Mouse (Mus musculus) adrenal gland, postnatal 10 days (tissue): Measurements from ENCODE around the gene Ppm1j. TPM values are rescaled to one million over a fixed set of nuclear protein-coding genes. Genes with fewer than 3 reads are reported as not detected.

Source experiments
- DNase-seq: peaks from one replicate; pipeline ENCODE4 v3.0.0; 2021; ENCODE audit warnings: mixed read lengths
- total RNA-seq, 2 experiments: library from RNA; stranded (reverse); gene quantifications; 2 replicates each; pipeline ENCODE4 v1.2.3; 2021

Gene Ppm1j
- total RNA-seq, 2 experiments from 2014 or later, result 6.7 to 10.1 TPM

DNA sequence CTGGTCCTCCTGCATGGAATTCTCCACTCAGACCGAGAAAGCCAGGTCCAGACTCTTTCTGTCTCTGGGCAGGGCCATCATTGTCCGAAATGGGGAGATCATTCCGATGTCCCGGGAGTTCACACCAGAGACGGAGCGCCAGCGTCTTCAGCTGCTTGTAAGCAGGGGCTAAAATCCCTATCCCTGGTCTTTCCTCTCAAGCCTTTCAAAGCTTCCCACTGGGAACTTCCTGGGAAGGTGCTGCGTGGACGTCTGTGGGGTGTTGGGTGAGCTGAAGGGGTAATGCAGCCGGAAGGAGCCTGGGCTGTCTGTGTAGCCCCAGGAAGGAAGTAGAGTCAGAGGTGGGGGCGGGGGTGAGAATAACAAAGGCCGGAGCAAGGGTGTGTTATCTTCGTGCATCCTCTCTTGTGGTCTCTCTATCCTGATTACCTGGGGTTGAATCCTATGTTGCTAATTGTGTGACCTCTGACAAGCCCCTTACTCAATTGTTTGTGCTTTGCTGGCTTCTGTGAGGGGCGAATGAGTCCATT, 3.2 kb downstream of the Ppm1j start:
- no peak for DNase-seq

DNA sequence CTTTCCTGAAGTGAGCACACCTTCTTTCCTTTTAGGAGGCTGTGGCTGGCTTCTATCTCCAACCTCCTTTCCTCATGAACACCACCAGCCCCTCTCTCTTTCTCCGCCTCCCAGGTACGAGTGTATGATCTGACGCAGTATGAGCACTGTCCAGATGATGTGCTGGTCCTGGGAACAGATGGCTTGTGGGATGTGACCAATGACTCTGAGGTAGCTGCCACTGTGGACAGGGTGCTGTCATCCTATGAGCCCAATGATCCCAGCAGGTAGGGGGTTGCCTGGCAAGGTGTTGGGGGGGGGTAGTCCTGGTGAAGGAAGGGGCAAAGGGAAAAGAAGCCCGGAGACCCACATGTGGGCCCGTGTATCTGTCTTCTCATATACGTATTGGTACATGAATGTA, 4.4 kb downstream of the Ppm1j start:
- no peak for DNase-seq

GRCm38 (mm10) chr3:104788075-104788474, 7.2 kb downstream of the Ppm1j start, which contains the start of gene Rhoc:
Rhoc (plus strand) TSS chr3:104788375.
- DNase-seq, result no peak

- peak; percentile 90 for DNase-seq
Measured at GRCm38 (mm10) chr3:104788561-104789311, 7.9 kb downstream of the Ppm1j start.

- peak; percentile 46 for DNase-seq
Measured at GRCm38 (mm10) chr3:104789312-104789605, 8.4 kb downstream of the Ppm1j start.

DNA sequence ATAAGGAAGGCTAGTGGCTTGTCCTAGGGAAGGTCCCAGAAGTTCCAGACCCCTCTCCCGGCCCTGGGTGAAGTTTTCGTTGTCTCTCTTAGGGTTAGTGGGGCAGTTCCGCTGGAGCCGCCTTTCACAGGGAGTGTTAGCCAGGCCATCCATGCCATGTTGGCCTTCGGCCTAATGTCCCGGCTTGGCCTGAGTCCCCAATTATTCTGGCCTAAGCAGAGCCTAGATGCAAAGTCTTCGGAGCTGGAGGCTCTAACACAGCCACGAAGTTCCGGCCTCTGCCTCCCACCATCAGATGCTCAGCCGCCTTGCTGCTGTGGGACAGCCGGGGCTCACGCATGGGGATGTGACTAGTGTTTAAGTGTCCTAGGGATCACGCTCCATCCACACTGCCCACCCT, 9.0 kb downstream of the Ppm1j start:
- DNase-seq, result peak; percentile 81

DNA sequence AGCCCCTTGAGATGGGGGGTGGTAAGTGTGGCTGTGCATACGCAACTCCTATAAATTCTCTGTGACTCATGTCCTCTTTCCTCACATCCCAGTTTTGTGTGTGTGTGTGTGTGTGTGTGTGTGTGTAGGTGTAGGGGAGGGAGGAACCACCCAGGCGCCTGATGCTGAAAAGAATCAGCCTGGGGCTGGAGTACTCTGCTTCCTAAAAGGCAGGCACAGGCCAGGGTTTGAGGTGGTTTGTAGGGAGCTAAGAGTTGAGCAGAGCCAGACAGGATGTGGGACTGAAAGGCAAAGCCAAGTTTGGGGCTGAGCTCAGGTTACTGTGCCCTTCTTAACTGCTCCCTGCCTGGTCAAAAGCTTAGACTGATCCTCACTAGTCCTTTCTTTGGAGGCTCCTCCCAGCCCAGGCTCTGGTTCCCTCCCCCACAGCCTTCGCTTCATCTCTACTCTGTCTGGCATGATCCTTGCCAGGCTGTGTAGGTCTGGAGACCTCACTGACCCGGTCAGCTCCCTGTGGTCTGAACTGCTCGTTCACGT, 9.6 kb downstream of the Ppm1j start:
- peak; percentile 51 for DNase-seq

DNA sequence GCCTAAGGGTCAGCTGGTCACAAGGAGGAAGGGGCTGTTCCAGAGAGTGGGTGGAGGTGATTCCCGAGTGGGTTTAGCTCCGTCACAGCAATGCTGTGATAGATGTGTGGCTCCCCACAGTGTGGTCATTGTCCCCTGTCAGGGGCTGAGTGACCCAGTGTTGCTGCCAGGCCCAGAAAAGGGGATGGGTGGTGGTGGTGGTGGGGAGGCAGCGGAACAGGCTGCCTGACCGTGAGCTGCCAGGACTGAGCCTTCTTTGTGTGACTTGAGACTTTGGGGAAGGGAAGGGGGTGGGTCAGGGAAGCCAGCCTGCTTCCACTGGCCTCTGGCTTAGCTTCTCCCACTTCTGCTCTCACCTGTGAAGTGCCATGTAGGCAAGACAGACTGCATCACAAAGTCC, 10.2 kb downstream of the Ppm1j start:
- DNase-seq, result no peak

GRCm38 (mm10) chr3:104791671-104792070, 10.8 kb downstream of the Ppm1j start:
- no peak for DNase-seq

DNA sequence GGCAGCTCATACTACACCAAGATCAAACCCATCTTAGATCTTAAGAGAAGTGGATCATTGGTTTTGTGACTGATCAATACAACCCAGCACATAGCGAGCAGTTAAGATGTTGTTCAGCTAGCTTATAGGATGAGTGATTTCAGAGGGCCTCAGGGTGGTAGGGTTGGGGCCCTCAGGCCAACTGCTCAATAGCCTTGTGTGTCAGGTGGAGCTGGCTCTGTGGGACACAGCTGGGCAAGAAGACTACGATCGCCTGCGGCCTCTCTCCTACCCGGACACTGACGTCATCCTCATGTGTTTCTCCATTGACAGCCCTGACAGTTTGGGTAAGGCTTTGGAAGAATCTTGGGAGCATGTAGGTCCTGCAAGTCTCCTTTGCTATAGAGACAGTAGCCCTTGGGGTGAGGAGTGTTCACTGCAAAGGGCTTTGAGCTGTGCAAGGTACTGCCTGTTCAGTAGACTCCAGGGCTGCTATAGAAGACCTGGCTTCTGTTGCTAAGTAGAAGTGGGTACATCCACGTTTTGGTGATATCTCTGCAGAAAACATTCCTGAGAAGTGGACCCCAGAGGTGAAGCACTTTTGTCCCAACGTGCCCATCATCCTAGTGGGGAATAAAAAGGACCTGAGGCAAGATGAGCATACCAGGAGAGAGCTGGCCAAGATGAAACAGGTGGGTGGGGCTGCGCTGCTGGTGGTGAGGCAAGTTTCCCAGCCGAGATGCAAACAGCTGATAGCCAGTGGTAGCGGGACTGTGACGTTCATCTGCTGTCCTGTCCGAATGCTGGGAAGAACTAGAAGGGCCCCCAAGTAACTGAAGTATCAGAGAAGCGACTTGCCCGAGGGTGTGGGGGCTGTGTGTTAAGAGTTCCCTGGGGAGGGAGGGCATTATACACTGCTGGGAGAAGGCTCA, 11.8 kb downstream of the Ppm1j start:
- no peak for DNase-seq

- DNase-seq, result peak; percentile 93
Measured at GRCm38 (mm10) chr3:104793871-104794828, 13.3 kb downstream of the Ppm1j start.

- no peak for DNase-seq
Measured at GRCm38 (mm10) chr3:104794953-104795470, 14.2 kb downstream of the Ppm1j start.

GRCm38 (mm10) chr3:104795661-104796340, 14.9 kb downstream of the Ppm1j start:
- DNase-seq, result peak; percentile 40

- no peak for DNase-seq
Measured at GRCm38 (mm10) chr3:104796430-104797082, 15.7 kb downstream of the Ppm1j start.

DNA sequence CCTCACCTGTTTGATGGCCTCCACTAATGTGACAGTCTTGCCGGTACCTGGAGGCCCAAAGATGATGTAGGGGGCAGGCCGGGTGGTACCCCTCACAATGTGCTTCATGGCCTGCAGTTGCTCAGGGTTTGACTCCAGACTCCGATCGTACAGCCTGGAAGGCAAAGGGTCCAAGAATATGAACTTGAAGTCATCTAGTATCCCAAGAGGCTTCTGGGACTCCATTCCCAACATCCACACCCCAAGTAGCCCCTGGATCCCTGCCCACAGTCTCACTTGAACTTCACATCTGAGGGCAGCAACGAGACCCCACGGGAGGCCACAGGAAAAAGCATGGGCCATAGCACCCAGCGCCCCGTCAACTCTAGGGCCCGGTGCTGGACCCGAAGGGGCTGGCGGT, 19.8 kb downstream of the Ppm1j start:
- DNase-seq, result no peak

- no peak for DNase-seq
Measured at GRCm38 (mm10) chr3:104801481-104801880, 20.6 kb downstream of the Ppm1j start.

GRCm38 (mm10) chr3:104804312-104804711, 23.5 kb downstream of the Ppm1j start:
- no peak for DNase-seq

DNA sequence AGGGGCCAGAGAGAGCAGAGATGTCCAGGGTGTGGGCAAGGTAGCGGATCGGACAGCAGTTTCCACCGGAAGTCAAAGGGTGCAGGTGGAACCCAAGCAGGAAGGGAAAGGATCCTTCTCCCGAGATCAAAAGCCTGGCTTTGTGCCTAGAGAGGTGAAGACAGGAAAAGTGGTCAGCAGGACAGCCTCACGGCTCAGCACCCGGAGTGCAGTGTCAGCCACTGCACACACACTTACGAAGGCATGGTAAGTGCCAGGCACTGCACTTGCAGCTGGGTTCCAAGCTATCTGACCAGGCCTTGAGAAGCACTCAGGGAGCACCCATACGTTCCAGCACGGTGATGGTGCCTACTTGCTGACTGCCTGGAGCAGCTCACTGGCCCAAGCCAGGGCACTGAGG, 24.7 kb downstream of the Ppm1j start:
- no peak for DNase-seq

DNA sequence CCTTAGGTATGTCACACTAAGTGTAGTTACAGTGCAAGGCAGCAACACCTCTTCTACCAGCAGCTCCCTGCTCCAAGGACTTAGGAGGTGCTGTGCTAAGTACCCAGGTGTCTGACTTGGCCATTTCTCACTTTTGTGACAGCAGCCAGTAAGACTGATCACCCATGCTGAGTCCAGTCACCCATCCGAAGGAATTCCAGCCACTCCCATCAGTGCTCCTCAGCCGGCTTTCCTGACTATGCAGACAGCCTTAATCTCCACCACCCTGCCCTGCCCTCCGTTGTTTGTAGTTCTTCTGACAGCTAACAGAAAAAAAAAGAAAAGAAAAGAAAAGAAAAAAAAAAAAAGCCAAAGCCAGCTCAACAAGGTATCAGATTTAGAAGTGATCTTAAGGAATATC, 30.9 kb downstream of the Ppm1j start:
- no peak for DNase-seq

DNA sequence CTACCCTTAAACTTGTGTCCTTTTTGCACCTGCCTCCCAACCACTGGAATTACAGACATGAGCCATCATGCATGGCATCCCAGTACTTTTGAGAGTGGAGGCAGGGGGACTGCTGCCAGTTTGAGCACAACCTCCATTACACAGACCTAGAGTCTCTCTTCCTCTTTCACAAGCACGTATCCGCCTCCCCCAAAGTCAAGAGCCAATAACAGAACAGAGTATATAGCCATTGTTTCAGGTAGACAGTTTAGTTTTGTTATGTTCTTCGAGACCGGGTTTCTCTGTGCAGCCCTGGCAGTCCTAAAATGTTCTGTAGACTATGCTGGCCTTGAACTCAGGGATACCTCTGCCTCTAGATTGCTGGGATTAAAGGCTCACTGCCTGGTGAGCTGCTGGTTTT, 31.4 kb downstream of the Ppm1j start:
- DNase-seq, result no peak
